Mouse (Mus musculus) kidney, embryonic 16.5 days (tissue): ENCODE measurements around the gene Ddx27. TPM values are rescaled to one million over a fixed set of nuclear protein-coding genes. Genes with fewer than 3 reads are reported as not detected.

Experiments
- ATAC-seq: fragments of 200-750 bp; cut with Nextera tagmentation; 2 replicates; pipeline ENCODE4 v1.8.0; 2017; ENCODE audit warnings: moderate TSS enrichment; ENCODE audit not compliant: low FRiP score, low TSS enrichment
- H3K27ac ChIP-seq: fragments of 300-500 bp; sonication (generic); 2 replicates; pipeline ENCODE4 v1.5.1; 2014; ENCODE audit warnings: low read length
- H3K27me3 ChIP-seq: fragments of 300-500 bp; sonication (generic); 2 replicates; pipeline ENCODE4 v1.6.1; 2014; ENCODE audit warnings: low read length, control low read depth, mixed read lengths; ENCODE audit not compliant: insufficient read depth
- H3K36me3 ChIP-seq: fragments of 300-500 bp; sonication (generic); 2 replicates; pipeline ENCODE4 v1.6.1; 2014; ENCODE audit warnings: low read length, control low read depth, mixed read lengths; ENCODE audit not compliant: insufficient read depth
- H3K4me1 ChIP-seq: fragments of 300-500 bp; sonication (generic); 2 replicates; pipeline ENCODE4 v1.6.1; 2014; ENCODE audit warnings: low read length, control low read depth, mixed read lengths; ENCODE audit not compliant: insufficient read depth
- H3K4me2 ChIP-seq: fragments of 300-500 bp; sonication (generic); replicated peaks from 2 replicates; pipeline ENCODE4 v1.6.1; 2014; ENCODE audit warnings: low read depth, low read length
- H3K4me3 ChIP-seq: fragments of 300-500 bp; sonication (generic); 2 replicates; pipeline ENCODE4 v1.5.1; 2014; ENCODE audit warnings: mild to moderate bottlenecking, low read length
- H3K9ac ChIP-seq: fragments of 300-500 bp; sonication (generic); replicated peaks from 2 replicates; pipeline ENCODE4 v1.6.1; 2014; ENCODE audit warnings: low read length
- H3K9me3 ChIP-seq: fragments of 300-500 bp; sonication (generic); 2 replicates; pipeline ENCODE4 v1.6.1; 2016; ENCODE audit warnings: low read length, control low read depth
- WGBS: fragments of 180-500 bp; shearing (Covaris S2); extraction: QIAGEN DNeasy Blood & Tissue Kit; methylation state at CpG from one replicate; pipeline ENCODE4 v1.1.7; 2014; 5-methylcytosine and 5-hydroxymethylcytosine counted together
- polyA plus RNA-seq: library from polyadenylated mRNA; unstranded; fragments of >200 nt; fragmentation: Nextera tagmentation; extraction: Ambion mirVana; gene quantifications from 2 replicates; pipeline ENCODE4 v1.2.1, GENCODE M21; 2015

Gene Ddx27
- 57.6 and 59.2 TPM in 2 replicates for polyA plus RNA-seq

DNA sequence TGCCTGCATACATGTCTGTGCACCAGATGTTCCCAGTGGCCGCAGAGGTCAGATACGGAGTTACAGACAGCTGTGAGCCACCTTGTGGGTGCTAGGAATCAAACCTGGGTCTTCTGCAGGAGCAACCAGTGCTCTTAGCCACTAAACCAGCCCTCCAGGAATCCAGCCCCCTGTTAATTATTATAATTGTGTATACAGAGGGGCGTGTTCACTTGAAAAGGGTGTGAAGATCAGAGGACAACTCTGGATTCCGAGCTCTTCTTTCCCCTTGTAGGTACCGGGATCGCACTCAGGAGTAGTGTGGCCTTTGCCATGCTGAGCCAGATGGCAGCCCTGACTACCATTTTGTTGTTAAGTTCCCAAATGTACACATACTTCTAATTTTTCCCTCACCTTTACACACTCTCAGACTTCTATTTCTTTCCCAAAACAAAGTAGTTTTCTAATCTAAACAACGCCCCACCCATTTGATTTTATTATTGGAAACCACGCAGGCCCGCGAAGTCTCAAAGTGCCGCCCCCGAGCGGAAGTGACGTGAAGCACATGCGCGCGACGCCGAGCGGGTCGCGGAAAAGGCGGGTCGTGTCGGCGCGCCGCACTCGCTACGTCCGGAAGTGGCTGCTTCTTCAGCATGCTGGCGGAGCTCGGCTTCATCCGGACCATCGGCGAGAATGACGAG, at the start of gene Ddx27:
Ddx27 (plus strand) TSS at position 492 of the 680 bp plus-strand sequence.
- no peaks in the 10 kb centered on the region for H3K27me3 ChIP-seq
- no peaks in the 10 kb centered on the region for H3K9me3 ChIP-seq
- ATAC-seq, result peak; percentile 93
- peak within 1 kb of the TSS; percentile 82 for H3K4me3 ChIP-seq
- 2% methylated on average over 37 of the region's 37 CpGs for WGBS
- peaks cover 14% of the 10 kb centered on the region for H3K36me3 ChIP-seq
- peak within 1 kb of the TSS; percentile 89 for H3K9ac ChIP-seq
- peaks cover 17% of the 10 kb centered on the region for H3K4me1 ChIP-seq
- H3K4me2 ChIP-seq, result peak within 1 kb of the TSS; percentile 93
- peak within 1 kb of the TSS; percentile 88 for H3K27ac ChIP-seq

DNA sequence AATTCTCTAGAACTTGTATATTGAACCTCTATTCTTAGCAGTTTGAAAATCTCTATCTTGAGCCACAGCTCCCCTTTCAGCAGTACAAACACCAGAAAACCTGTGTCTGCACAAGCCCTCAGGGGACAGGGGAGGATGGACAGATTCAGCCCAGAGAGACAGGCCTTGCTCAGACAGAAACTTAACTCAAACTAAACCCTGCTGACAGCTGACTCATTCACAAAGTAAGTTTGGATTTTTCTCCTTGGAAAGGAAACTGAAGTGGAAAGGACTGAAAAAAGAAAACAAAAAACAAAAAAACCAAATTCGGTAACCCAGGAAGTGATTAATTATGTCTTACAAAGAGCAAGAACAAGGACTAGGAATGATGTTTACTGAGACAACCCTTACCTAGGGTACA, 41.8 kb upstream of the Ddx27 start:
- Histone ChIP-seq H3K9ac (no peak overlapping the region), H3K9me3 (no peaks in the 10 kb centered on the region), H3K27ac (no peak overlapping the region), H3K4me1 (peaks cover 18% of the 10 kb centered on the region; the same call in 1 of the 2 replicates), H3K4me3 (no peak overlapping the region), H3K27me3 (no peaks in the 10 kb centered on the region), H3K36me3 (no peaks in the 10 kb centered on the region), H3K4me2 (no peak overlapping the region)
- 46% methylated on average over 1 of the region's 1 CpGs for WGBS
- no peak for ATAC-seq

DNA sequence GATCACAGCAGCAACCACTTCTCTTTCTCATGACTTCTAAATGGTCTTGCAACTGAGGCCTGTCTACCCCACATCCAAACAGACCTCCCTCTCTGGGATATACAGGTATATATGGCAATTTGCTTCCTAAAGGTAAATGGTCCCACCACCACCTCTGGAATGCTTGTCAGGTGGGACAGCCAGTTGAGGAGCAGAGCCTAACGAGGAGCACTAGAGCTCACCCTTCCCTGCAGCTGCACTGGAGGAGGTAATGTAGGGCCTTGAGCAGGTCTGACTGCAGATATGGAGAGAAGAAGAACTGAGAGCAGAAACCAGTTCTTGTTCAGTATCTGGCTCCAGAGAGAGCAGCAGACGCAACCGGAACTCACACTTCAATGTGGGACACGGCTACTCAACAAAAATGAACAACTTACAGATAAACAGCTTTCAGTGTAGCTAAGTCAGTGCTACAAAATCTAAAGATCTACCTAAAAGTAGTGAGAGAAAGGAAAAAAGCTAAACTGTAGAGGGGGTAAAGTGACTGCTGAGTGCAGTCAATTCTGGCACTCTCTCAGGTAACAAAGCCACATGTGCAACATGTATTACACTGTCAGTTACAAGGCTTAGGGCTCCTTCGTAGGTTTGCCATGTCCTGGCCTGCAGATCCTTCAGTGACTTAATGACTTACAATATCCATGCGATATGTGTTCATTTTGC, 40.7 kb upstream of the Ddx27 start:
- Histone ChIP-seq H3K4me1 (peaks cover 18% of the 10 kb centered on the region; the same call in 1 of the 2 replicates), H3K4me2 (no peak overlapping the region), H3K27ac (0 out of 2 replicates have a peak overlapping the region, but pooled peaks have one; percentile 17), H3K4me3 (no peak overlapping the region), H3K9ac (no peak overlapping the region), H3K9me3 (no peaks in the 10 kb centered on the region), H3K36me3 (no peaks in the 10 kb centered on the region), H3K27me3 (no peaks in the 10 kb centered on the region)
- ATAC-seq, result no peak
- 81% methylated on average over 6 of the region's 6 CpGs for WGBS

DNA sequence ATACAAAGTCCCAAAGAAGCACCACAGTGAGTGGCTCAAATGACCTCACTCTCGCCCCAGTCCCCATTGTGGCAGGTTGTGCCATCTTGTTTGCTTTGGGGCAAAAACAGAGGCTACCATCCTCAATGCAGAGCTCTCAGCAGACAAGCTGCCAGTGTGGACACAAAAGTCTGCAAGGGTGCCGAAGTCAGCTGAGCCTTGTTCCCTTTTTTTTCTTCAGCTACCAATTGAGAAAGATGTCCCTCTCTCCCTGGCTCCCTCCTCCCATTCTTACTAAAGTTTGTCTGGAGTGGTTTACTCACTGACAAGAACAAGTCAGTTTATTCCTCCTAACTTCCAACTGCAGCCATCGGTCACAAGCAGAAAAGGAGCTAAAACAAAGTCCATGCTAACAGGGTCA, 38.6 kb upstream of the Ddx27 start:
- Histone ChIP-seq H3K4me3 (no peak overlapping the region), H3K9ac (no peak overlapping the region), H3K27me3 (no peaks in the 10 kb centered on the region), H3K4me1 (peaks cover 18% of the 10 kb centered on the region; the same call in 1 of the 2 replicates), H3K27ac (no peak overlapping the region), H3K9me3 (no peaks in the 10 kb centered on the region), H3K4me2 (no peak overlapping the region), H3K36me3 (no peaks in the 10 kb centered on the region)
- 75% methylated on average over 3 of the region's 3 CpGs for WGBS
- no peak for ATAC-seq

DNA sequence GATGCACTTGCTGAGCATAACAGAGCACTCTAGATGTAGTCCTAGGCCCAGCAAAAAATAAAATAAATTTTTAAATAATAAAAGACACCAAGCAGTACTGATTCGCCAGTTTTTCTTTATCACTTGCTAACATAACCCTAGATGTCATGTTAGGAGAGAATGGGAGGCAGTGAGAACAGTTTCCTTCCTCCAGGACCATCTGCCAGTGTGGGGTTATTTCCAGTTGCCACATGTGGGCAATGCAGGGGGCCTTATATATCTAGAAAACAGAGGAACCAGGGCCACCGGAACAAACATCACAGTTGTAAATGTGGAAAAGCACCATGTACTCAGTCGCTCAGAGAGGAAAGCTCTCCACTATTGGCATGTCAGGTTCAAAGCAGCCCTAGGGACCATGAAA, 37.5 kb upstream of the Ddx27 start:
- H3K36me3 ChIP-seq, result no peaks in the 10 kb centered on the region
- no peaks in the 10 kb centered on the region for H3K27me3 ChIP-seq
- no peak overlapping the region for H3K4me3 ChIP-seq
- no peak overlapping the region for H3K9ac ChIP-seq
- peaks cover 18% of the 10 kb centered on the region; the same call in 1 of the 2 replicates for H3K4me1 ChIP-seq
- no peak overlapping the region for H3K27ac ChIP-seq
- WGBS, result 70% methylated on average over 3 of the region's 3 CpGs
- ATAC-seq, result no peak
- H3K4me2 ChIP-seq, result no peak overlapping the region
- no peaks in the 10 kb centered on the region for H3K9me3 ChIP-seq

DNA sequence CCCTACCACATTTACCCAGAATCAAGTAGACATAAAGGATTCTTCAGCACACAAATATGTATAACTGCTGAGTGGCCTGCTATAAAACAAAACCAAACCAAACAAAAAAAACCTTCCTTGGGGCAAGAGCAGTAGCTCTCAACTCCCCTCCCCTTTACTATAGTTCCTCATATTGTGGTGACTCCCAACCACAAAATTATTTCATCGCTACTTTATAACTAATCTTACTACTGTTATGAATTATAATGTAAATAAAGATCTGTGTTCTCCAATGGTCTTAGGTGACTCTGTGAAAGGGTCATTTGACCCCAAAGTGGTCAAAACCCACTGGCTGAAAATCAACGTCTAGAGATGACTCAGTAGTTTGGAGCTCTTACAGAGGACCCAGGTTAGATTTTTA, 34.8 kb upstream of the Ddx27 start:
- Histone ChIP-seq H3K9me3 (no peaks in the 10 kb centered on the region), H3K36me3 (no peaks in the 10 kb centered on the region), H3K27me3 (no peaks in the 10 kb centered on the region), H3K9ac (no peak overlapping the region), H3K4me2 (no peak overlapping the region), H3K4me3 (no peak overlapping the region), H3K27ac (no peak overlapping the region), H3K4me1 (peaks cover 15% of the 10 kb centered on the region; the same call in 1 of the 2 replicates)
- WGBS, result 80% methylated on average over 2 of the region's 2 CpGs
- ATAC-seq, result no peak

DNA sequence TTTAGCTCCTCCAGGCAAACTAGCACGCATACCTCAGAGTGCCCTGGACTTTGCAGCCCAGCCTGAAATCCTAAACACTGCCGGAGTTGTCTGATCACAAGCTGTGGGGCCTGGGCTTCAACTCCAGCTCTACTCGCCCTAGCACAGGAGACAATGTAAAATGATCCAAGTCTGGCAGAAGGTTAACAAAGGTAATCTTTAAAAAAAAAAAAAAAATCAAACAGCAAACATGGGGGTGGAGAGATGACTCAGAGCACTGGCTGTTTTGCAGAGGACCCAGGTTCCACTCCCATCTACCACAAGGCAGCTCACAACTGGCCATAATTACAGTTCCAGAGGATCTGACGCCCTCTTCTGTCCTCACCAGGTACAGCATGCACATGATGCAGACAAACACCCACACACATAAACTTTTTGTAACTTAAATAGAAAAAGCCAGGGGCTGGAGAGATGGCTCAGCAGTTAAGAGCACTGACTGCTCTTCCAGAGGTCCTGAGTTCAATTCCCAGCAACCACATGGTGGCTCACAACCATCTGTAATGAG, 31.6 kb upstream of the Ddx27 start:
- no peaks in the 10 kb centered on the region for H3K4me1 ChIP-seq

DNA sequence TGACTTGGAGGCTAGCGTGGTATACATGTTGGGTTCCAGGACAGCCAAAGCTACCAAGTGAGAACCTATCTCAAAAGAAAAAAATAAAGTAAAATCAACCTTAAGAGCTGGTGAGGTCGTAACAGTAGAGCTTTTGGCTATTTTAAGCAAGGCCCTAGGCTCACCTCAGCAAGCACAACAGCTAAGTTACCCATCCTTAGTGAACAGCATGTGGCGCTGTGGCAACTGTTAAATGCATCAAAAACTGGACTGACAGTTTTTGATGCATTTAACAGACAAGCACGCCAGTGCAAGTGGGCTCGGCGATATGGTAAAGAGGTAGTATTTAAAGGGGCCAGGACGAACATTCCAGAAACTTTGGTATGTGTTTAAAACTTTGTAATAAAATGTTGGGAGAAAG, 24.1 kb upstream of the Ddx27 start:
- Histone ChIP-seq H3K36me3 (no peaks in the 10 kb centered on the region), H3K27ac (no peak overlapping the region)
- ATAC-seq, result no peak

More for the DNA sequence above, 31.6 kb upstream of the Ddx27 start:
- Histone ChIP-seq H3K36me3 (no peaks in the 10 kb centered on the region), H3K27me3 (no peaks in the 10 kb centered on the region), H3K4me3 (no peak overlapping the region), H3K27ac (no peak overlapping the region), H3K9ac (no peak overlapping the region), H3K9me3 (no peaks in the 10 kb centered on the region), H3K4me2 (no peak overlapping the region)
- 77% methylated on average over 4 of the region's 4 CpGs for WGBS
- ATAC-seq, result no peak

DNA sequence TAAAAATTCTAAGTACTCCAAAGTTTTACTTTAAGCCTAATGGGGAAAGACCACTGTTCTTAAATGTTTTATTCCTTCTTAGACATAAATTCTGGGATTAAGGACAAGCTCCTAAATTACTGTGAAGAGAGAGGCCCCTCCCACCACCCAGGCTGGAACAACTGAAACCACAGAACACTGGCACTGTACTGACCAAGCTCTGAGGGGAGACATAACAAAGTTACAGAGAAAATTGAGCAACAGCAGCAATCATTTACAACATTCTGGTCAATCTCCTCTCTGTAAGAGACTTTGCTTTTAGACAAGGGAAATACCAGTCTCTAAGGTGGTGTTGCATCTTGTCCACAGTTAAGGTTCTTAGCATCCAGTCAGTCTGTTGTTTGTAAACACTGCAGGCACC, 23.0 kb upstream of the Ddx27 start:
- H3K27ac ChIP-seq, result no peak overlapping the region

More for the DNA sequence above, 24.1 kb upstream of the Ddx27 start:
- Histone ChIP-seq H3K9ac (no peak overlapping the region), H3K27me3 (no peaks in the 10 kb centered on the region), H3K4me3 (no peak overlapping the region), H3K4me2 (no peak overlapping the region), H3K9me3 (no peaks in the 10 kb centered on the region), H3K4me1 (peaks cover 41% of the 10 kb centered on the region)
- WGBS, result 78% methylated on average over 7 of the region's 7 CpGs

More for the DNA sequence above, 23.0 kb upstream of the Ddx27 start:
- no peaks in the 10 kb centered on the region for H3K9me3 ChIP-seq
- no peak for ATAC-seq
- H3K27me3 ChIP-seq, result no peaks in the 10 kb centered on the region
- no peak overlapping the region for H3K9ac ChIP-seq
- no peaks in the 10 kb centered on the region for H3K36me3 ChIP-seq
- H3K4me3 ChIP-seq, result no peak overlapping the region
- H3K4me1 ChIP-seq, result peaks cover 45% of the 10 kb centered on the region
- no peak overlapping the region for H3K4me2 ChIP-seq
